Mouse (Mus musculus): ENCODE data around the gene Gm44973.

Gene Gm44973

GRCm38 (mm10) chr7:5080815-5081214 lies 65.5 kb downstream of the Gm44973 start:
- DNase-seq (ENCODE audit: low spot score in 2 of 2): no peak

- peak in 1 of 2 experiments; percentile 41 for DNase-seq (ENCODE audit: low spot score in 2 of 2)
Observed at GRCm38 (mm10) chr7:5081241-5081640, 65.9 kb downstream of the Gm44973 start.

GRCm38 (mm10) chr7:5081939-5082338 lies 66.6 kb downstream of the Gm44973 start:
- DNase-seq (ENCODE audit: low spot score in 2 of 2): no peak
